Mouse (Mus musculus) neural tube, embryonic 14.5 days (tissue): Measurements from ENCODE around the gene Zfp790. TPM values are rescaled to one million over a fixed set of nuclear protein-coding genes. Genes with fewer than 3 reads are reported as not detected.
A peak's percentile ranks its signal among the peaks of the same experiment; 100 is the strongest.
"Not testable (repeated sequence)": the region's sequence is repeated elsewhere in the genome, so short reads cannot be mapped to it uniquely, and the experiment has no call there.

Source experiments
- ATAC-seq: fragments of 200-750 bp; cut with Nextera tagmentation; 2 replicates; pipeline ENCODE4 v1.8.0; 2017; ENCODE audit warnings: low read depth, mild to moderate bottlenecking, moderate TSS enrichment, moderate library complexity
- H3K27ac ChIP-seq: fragments of 300-500 bp; sonication (generic); 2 replicates; pipeline ENCODE4 v1.5.1; 2014; ENCODE audit warnings: low read depth, mild to moderate bottlenecking, control low read depth, low read length, moderate library complexity, mixed read lengths
- H3K27me3 ChIP-seq: fragments of 300-500 bp; sonication (generic); 2 replicates; pipeline ENCODE4 v1.6.1; 2014; ENCODE audit warnings: low read length; ENCODE audit not compliant: control insufficient read depth, insufficient read depth
- H3K36me3 ChIP-seq: fragments of 300-500 bp; sonication (generic); 2 replicates; pipeline ENCODE4 v1.6.1; 2014; ENCODE audit warnings: low read length, mixed read lengths; ENCODE audit not compliant: control insufficient read depth, insufficient read depth
- H3K4me1 ChIP-seq: fragments of 300-500 bp; sonication (generic); 2 replicates; pipeline ENCODE4 v1.6.1; 2014; ENCODE audit warnings: low read length; ENCODE audit not compliant: control insufficient read depth, insufficient read depth
- H3K4me2 ChIP-seq: fragments of 300-500 bp; sonication (generic); 2 replicates; pipeline ENCODE4 v1.6.1; 2014; ENCODE audit warnings: mild to moderate bottlenecking, low read depth, low read length, control low read depth
- H3K4me3 ChIP-seq: fragments of 300-500 bp; sonication (generic); 2 replicates; pipeline ENCODE4 v1.5.1; 2014; ENCODE audit warnings: low read depth, low read length, control low read depth, mixed read lengths
- H3K9ac ChIP-seq: fragments of 300-500 bp; sonication (generic); replicated peaks from 2 replicates; pipeline ENCODE4 v1.6.1; 2014; ENCODE audit warnings: low read depth, mild to moderate bottlenecking, control low read depth, low read length, mixed read lengths
- H3K9me3 ChIP-seq: fragments of 300-500 bp; sonication (generic); 2 replicates; pipeline ENCODE4 v1.6.1; 2016; ENCODE audit warnings: low read length; ENCODE audit not compliant: control insufficient read depth
- WGBS: fragments of 180-500 bp; shearing (Covaris S2); extraction: QIAGEN DNeasy Blood & Tissue Kit; methylation state at CpG from one replicate; pipeline ENCODE4 v1.1.7; 2014; 5-methylcytosine and 5-hydroxymethylcytosine counted together
- microRNA counts: library from miRNA; unstranded; fragments of <30 nt; microRNA quantifications from one replicate; lab custom pipeline; 2016
- microRNA-seq: library from miRNA; unstranded; fragments of <30 nt; microRNA quantifications from one replicate; pipeline ENCODE4, GENCODE M21; 2016
- polyA plus RNA-seq: library from polyadenylated mRNA; unstranded; fragments of >200 nt; fragmentation: Nextera tagmentation; extraction: Ambion mirVana; gene quantifications from 2 replicates; pipeline ENCODE4 v1.2.1, GENCODE M21; 2014

The Zfp790 gene
- polyA plus RNA-seq, 1 experiment from 2014 or later = 28.7 TPM

- Histone ChIP-seq H3K9ac (peak within 1 kb of the TSS; percentile 69), H3K4me3 (peak within 1 kb of the TSS; percentile 58), H3K27ac (peak within 1 kb of the TSS; percentile 60; the same call in 1 of the 2 replicates), H3K4me1 (peaks cover 9% of the 10 kb centered on the region), H3K4me2 (peak within 1 kb of the TSS; percentile 72), H3K36me3 (no peaks in the 10 kb centered on the region), H3K9me3 (no peaks in the 10 kb centered on the region), H3K27me3 (no peaks in the 10 kb centered on the region)
- peak; percentile 98 for ATAC-seq
- WGBS = 7% methylated on average over 32 of the region's 32 CpGs
Observed at GRCm38 (mm10) chr7:29859532-29860517, 43.9 kb downstream of the Zfp790 start, which contains the start of gene Zfp420. Gene Zfp420 (plus strand): TSS chr7:29859979.

GRCm38 (mm10) chr7:29861660-29862059, 45.7 kb downstream of the Zfp790 start:
- no peak for ATAC-seq
- peaks cover 9% of the 10 kb centered on the region for H3K4me1 ChIP-seq
- no peak overlapping the region for H3K27ac ChIP-seq
- no peak overlapping the region for H3K4me3 ChIP-seq
- H3K4me2 ChIP-seq = no peak overlapping the region
- H3K9me3 ChIP-seq = no peaks in the 10 kb centered on the region
- no peaks in the 10 kb centered on the region for H3K36me3 ChIP-seq
- WGBS = 89% methylated on average over 7 of the region's 7 CpGs
- H3K27me3 ChIP-seq = no peaks in the 10 kb centered on the region
- no peak overlapping the region for H3K9ac ChIP-seq

GRCm38 (mm10) chr7:29874256-29874655, 58.3 kb downstream of the Zfp790 start:
- Histone ChIP-seq H3K27me3 (no peaks in the 10 kb centered on the region), H3K4me3 (no peak overlapping the region), H3K36me3 (peaks cover 22% of the 10 kb centered on the region), H3K27ac (no peak overlapping the region), H3K4me1 (no peaks in the 10 kb centered on the region), H3K9me3 (peaks cover 25% of the 10 kb centered on the region), H3K4me2 (no peak overlapping the region), H3K9ac (no peak overlapping the region)
- WGBS = 96% methylated on average over 10 of the region's 10 CpGs
- ATAC-seq = no peak

GRCm38 (mm10) chr7:29877561-29877960, 61.6 kb downstream of the Zfp790 start:
- WGBS = 93% methylated on average over 9 of the region's 9 CpGs
- ATAC-seq = not testable (repeated sequence)

GRCm38 (mm10) chr7:29880056-29880455, 64.1 kb downstream of the Zfp790 start:
- ATAC-seq = no peak
- no peak overlapping the region for H3K4me2 ChIP-seq
- H3K9ac ChIP-seq = no peak overlapping the region
- no peaks in the 10 kb centered on the region for H3K4me1 ChIP-seq
- H3K27ac ChIP-seq = no peak overlapping the region
- no peak overlapping the region for H3K4me3 ChIP-seq
- no peaks in the 10 kb centered on the region for H3K27me3 ChIP-seq
- H3K36me3 ChIP-seq = peaks cover 11% of the 10 kb centered on the region
- 74% methylated on average over 7 of the region's 7 CpGs for WGBS
- H3K9me3 ChIP-seq = peaks cover 12% of the 10 kb centered on the region

More at GRCm38 (mm10) chr7:29877561-29877960, 61.6 kb downstream of the Zfp790 start:
- H3K4me2 ChIP-seq, H3K27ac ChIP-seq, H3K4me1 ChIP-seq, H3K4me3 ChIP-seq, H3K27me3 ChIP-seq, H3K9ac ChIP-seq: not testable (repeated sequence)
- peaks cover 22% of the 10 kb centered on the region for H3K36me3 ChIP-seq
- peaks cover 23% of the 10 kb centered on the region for H3K9me3 ChIP-seq

MicroRNA genes within 50 kb of the gene (microRNA counts, 519-probe panel; counts per million panel counts)
- microRNA mmu-miR-1964 (lab: Ali Mortazavi, UCI) = not detected

Small RNAs within 50 kb of the gene (microRNA-seq; reads per million reads assigned to microRNA genes)
- 1.7 reads per million for gene Mir1964

Other genes with a start within 250 kb of the Zfp790 start
- gene Catsperg2, start 89.1 kb upstream of the Zfp790 start, polyA plus RNA-seq = 0.18 and 0.19 TPM in 2 replicates
- 18.5 and 20.7 TPM in 2 replicates for gene Zfp84, start 47.6 kb upstream of the Zfp790 start, polyA plus RNA-seq
- gene Zfp30, start 32.1 kb upstream of the Zfp790 start, polyA plus RNA-seq = 13.9 and 15.2 TPM in 2 replicates
- 13.4 and 16.0 TPM in 2 replicates for gene Zfp940, start 37.6 kb downstream of the Zfp790 start, polyA plus RNA-seq
- 24.2 and 28.3 TPM in 2 replicates for gene Zfp420, start 43.9 kb downstream of the Zfp790 start, polyA plus RNA-seq
- gene Zfp27, start 90.5 kb downstream of the Zfp790 start, polyA plus RNA-seq = 17.0 and 19.5 TPM in 2 replicates
- 7.7 and 9.7 TPM in 2 replicates for gene Zfp383, start 92.1 kb downstream of the Zfp790 start, polyA plus RNA-seq
- gene Zfp74, start 138.0 kb downstream of the Zfp790 start, polyA plus RNA-seq = 21.2 and 25.3 TPM in 2 replicates
- gene Zfp568, start 167.8 kb downstream of the Zfp790 start, polyA plus RNA-seq = 4.0 and 5.5 TPM in 2 replicates
- gene Zfp14, start 235.3 kb downstream of the Zfp790 start, polyA plus RNA-seq = 13.4 and 13.7 TPM in 2 replicates